Mouse (Mus musculus) forebrain, embryonic 14.5 days (tissue): ENCODE measurements around the gene Topors. TPM values are rescaled to one million over a fixed set of nuclear protein-coding genes. Genes with fewer than 3 reads are reported as not detected.
"Not testable (repeated sequence)": the region's sequence is repeated elsewhere in the genome, so short reads cannot be mapped to it uniquely, and the experiment has no call there.

Source experiments
- ATAC-seq: fragments of 200-750 bp; cut with Nextera tagmentation; 2 replicates; pipeline ENCODE4 v1.8.0; 2017; ENCODE audit warnings: mild to moderate bottlenecking, moderate library complexity
- DNase-seq: peaks from one replicate; pipeline ENCODE4 v3.0.0-alpha.2; 2015; ENCODE audit warnings: low spot score
- H3K27ac ChIP-seq: fragments of 300-500 bp; sonication (generic); 2 replicates; pipeline ENCODE4 v1.5.1; 2014; ENCODE audit warnings: low read depth, mild to moderate bottlenecking, control low read depth, low read length, moderate library complexity
- H3K27me3 ChIP-seq: fragments of 300-500 bp; sonication (generic); replicated peaks from 2 replicates; pipeline ENCODE4 v1.6.1; 2014; ENCODE audit warnings: low read length, control low read depth, mixed read lengths; ENCODE audit not compliant: control insufficient read depth, insufficient read depth
- H3K36me3 ChIP-seq: fragments of 300-500 bp; sonication (generic); 2 replicates; pipeline ENCODE4 v1.6.1; 2014; ENCODE audit warnings: low read length, control low read depth; ENCODE audit not compliant: control insufficient read depth, insufficient read depth
- H3K4me1 ChIP-seq: fragments of 300-500 bp; sonication (generic); 2 replicates; pipeline ENCODE4 v1.6.1; 2014; ENCODE audit warnings: antibody characterized with exemption, low read length, control low read depth; ENCODE audit not compliant: control insufficient read depth, insufficient read depth
- H3K4me2 ChIP-seq: fragments of 300-500 bp; sonication (generic); 2 replicates; pipeline ENCODE4 v1.6.1; 2014; ENCODE audit warnings: mild to moderate bottlenecking, control low read depth, low read length
- H3K4me3 ChIP-seq: fragments of 300-500 bp; sonication (generic); 2 replicates; pipeline ENCODE4 v1.5.1; 2014; ENCODE audit warnings: low read depth, low read length, control low read depth
- H3K9ac ChIP-seq: fragments of 300-500 bp; sonication (generic); 2 replicates; pipeline ENCODE4 v1.6.1; 2014; ENCODE audit warnings: mild to moderate bottlenecking, low read length, control low read depth, moderate library complexity
- H3K9me3 ChIP-seq: fragments of 300-500 bp; sonication (generic); replicated peaks from 2 replicates; pipeline ENCODE4 v1.6.1; 2016; ENCODE audit warnings: low read length, control low read depth, mixed read lengths; ENCODE audit not compliant: control insufficient read depth
- WGBS: fragments of 180-500 bp; shearing (Covaris S2); extraction: QIAGEN DNeasy Blood & Tissue Kit; methylation state at CpG from one replicate; pipeline ENCODE4 v1.1.7; 2014; 5-methylcytosine and 5-hydroxymethylcytosine counted together
- polyA plus RNA-seq: library from polyadenylated mRNA; unstranded; fragments of >200 nt; fragmentation: Nextera tagmentation; extraction: Ambion mirVana; gene quantifications from 2 replicates; pipeline ENCODE4 v1.2.1, GENCODE M21; 2014

Topors gene
- polyA plus RNA-seq, 1 experiment from 2014 or later = 33.4 TPM

- no peak overlapping the region for H3K4me3 ChIP-seq
- no peaks in the 10 kb centered on the region for H3K9me3 ChIP-seq
- no peak overlapping the region for H3K27ac ChIP-seq
- H3K4me2 ChIP-seq = no peak overlapping the region
- H3K4me1 ChIP-seq = no peaks in the 10 kb centered on the region
- DNase-seq (no peak), ATAC-seq (no peak)
- H3K27me3 ChIP-seq = no peaks in the 10 kb centered on the region
- no peaks in the 10 kb centered on the region for H3K36me3 ChIP-seq
- 73% methylated on average over 5 of the region's 5 CpGs for WGBS
- no peak overlapping the region for H3K9ac ChIP-seq
These were observed 29.5 kb upstream of the Topors start for GRCm38 (mm10) chr4:40299169-40299568.

GRCm38 (mm10) chr4:40291511-40291910 lies 21.9 kb upstream of the Topors start:
- not testable (repeated sequence) for H3K27me3 ChIP-seq, H3K4me1 ChIP-seq, ATAC-seq, DNase-seq, H3K36me3 ChIP-seq, H3K4me3 ChIP-seq, H3K27ac ChIP-seq, H3K4me2 ChIP-seq, H3K9ac ChIP-seq, H3K9me3 ChIP-seq
- 94% methylated on average over 11 of the region's 11 CpGs for WGBS

- DNase-seq = no peak
- no peak for ATAC-seq
- no peak overlapping the region for H3K4me2 ChIP-seq
- WGBS = 88% methylated on average over 2 of the region's 2 CpGs
- H3K9ac ChIP-seq = no peak overlapping the region
- no peaks in the 10 kb centered on the region for H3K36me3 ChIP-seq
- no peaks in the 10 kb centered on the region for H3K27me3 ChIP-seq
- no peaks in the 10 kb centered on the region for H3K9me3 ChIP-seq
- no peak overlapping the region for H3K27ac ChIP-seq
- H3K4me1 ChIP-seq = no peaks in the 10 kb centered on the region
- H3K4me3 ChIP-seq = no peak overlapping the region
These were observed 19.4 kb upstream of the Topors start for GRCm38 (mm10) chr4:40289046-40289445.

- no peaks in the 10 kb centered on the region for H3K9me3 ChIP-seq
- no peak overlapping the region for H3K27ac ChIP-seq
- H3K4me3 ChIP-seq = no peak overlapping the region
- H3K36me3 ChIP-seq = no peaks in the 10 kb centered on the region
- H3K4me2 ChIP-seq = no peak overlapping the region
- ATAC-seq (no peak), DNase-seq (no peak)
- WGBS = 80% methylated on average over 6 of the region's 6 CpGs
- no peaks in the 10 kb centered on the region for H3K4me1 ChIP-seq
- no peaks in the 10 kb centered on the region for H3K27me3 ChIP-seq
- no peak overlapping the region for H3K9ac ChIP-seq
These were observed 17.8 kb upstream of the Topors start for GRCm38 (mm10) chr4:40287415-40287814.

- Histone ChIP-seq H3K9ac (no peak overlapping the region), H3K9me3 (no peaks in the 10 kb centered on the region), H3K27ac (no peak overlapping the region), H3K27me3 (no peaks in the 10 kb centered on the region), H3K4me2 (no peak overlapping the region), H3K36me3 (no peaks in the 10 kb centered on the region), H3K4me1 (no peaks in the 10 kb centered on the region), H3K4me3 (no peak overlapping the region)
- WGBS = 21% methylated on average over 4 of the region's 4 CpGs
- peak; percentile 20; the same call in 1 of the 2 replicates for ATAC-seq
- peak; percentile 82 for DNase-seq
These were observed 15.9 kb upstream of the Topors start for GRCm38 (mm10) chr4:40285582-40285981.

- Histone ChIP-seq H3K27ac (no peak within 1 kb of the TSS), H3K4me3 (peak within 1 kb of the TSS; percentile 80), H3K9me3 (no peaks in the 10 kb centered on the region), H3K9ac (peak within 1 kb of the TSS; percentile 85), H3K27me3 (no peaks in the 10 kb centered on the region), H3K4me2 (peak within 1 kb of the TSS; percentile 82), H3K4me1 (peaks cover 8% of the 10 kb centered on the region), H3K36me3 (peaks cover 23% of the 10 kb centered on the region)
- under 1% methylated on average over 36 of the region's 36 CpGs for WGBS
- DNase-seq (peak; percentile 96), ATAC-seq (peak; percentile 95)
These were observed 9.7 kb upstream of the Topors start, which contains the start of gene Ndufb6 for GRCm38 (mm10) chr4:40279276-40279900. Ndufb6 (minus strand) TSS chr4:40279421.

GRCm38 (mm10) chr4:40278880-40279275 lies 9.2 kb upstream of the Topors start:
- Histone ChIP-seq H3K36me3 (peaks cover 26% of the 10 kb centered on the region), H3K9me3 (no peaks in the 10 kb centered on the region), H3K4me2 (peak overlapping the region; percentile 82), H3K4me1 (peaks cover 8% of the 10 kb centered on the region), H3K9ac (peak overlapping the region; percentile 85), H3K27me3 (no peaks in the 10 kb centered on the region), H3K4me3 (peak overlapping the region; percentile 80), H3K27ac (no peak overlapping the region)
- under 1% methylated on average over 21 of the region's 21 CpGs for whole genome bisulfite sequencing
- DNase-seq = no peak
- ATAC-seq = peak; percentile 64

- peak; percentile 6 for ATAC-seq
These were observed 815 bp downstream of the Topors start for GRCm38 (mm10) chr4:40268835-40269234.

GRCm38 (mm10) chr4:40268204-40268813 lies 1.3 kb downstream of the Topors start:
- H3K4me1 ChIP-seq = peaks cover 10% of the 10 kb centered on the region
- DNase-seq (peak; percentile 96), ATAC-seq (peak; percentile 76)
- H3K9me3 ChIP-seq = no peaks in the 10 kb centered on the region
- H3K27me3 ChIP-seq = no peaks in the 10 kb centered on the region
- 0% methylated on average over 41 of the region's 50 CpGs for WGBS
- peak overlapping the region; percentile 84 for H3K9ac ChIP-seq
- H3K4me2 ChIP-seq = peak overlapping the region; percentile 86
- H3K36me3 ChIP-seq = peaks cover 23% of the 10 kb centered on the region
- H3K27ac ChIP-seq = peak overlapping the region; percentile 97
- peak overlapping the region; percentile 81 for H3K4me3 ChIP-seq

More at GRCm38 (mm10) chr4:40268835-40269234, 815 bp downstream of the Topors start:
- Histone ChIP-seq H3K4me2 (peak overlapping the region; percentile 86), H3K9ac (peak overlapping the region; percentile 84), H3K9me3 (no peaks in the 10 kb centered on the region), H3K4me3 (peak overlapping the region; percentile 81), H3K27ac (peak overlapping the region; percentile 97), H3K27me3 (no peaks in the 10 kb centered on the region), H3K36me3 (peaks cover 26% of the 10 kb centered on the region), H3K4me1 (peaks cover 10% of the 10 kb centered on the region)
- DNase-seq = no peak
- WGBS = 0% methylated on average over 16 of the region's 16 CpGs
